Mouse (Mus musculus) erythroblast, embryonic 14.5 days (primary cell): ENCODE measurements at regions not wholly inside any gene's neighbourhood (a gene's known extent, or its start where the extent isn't known, plus 50 kb on each side); places are given as distances from the start of the nearest gene placed in this dataset.

Source experiments
- H3K27me3 ChIP-seq: 2 replicates; pipeline ENCODE4 v1.6.1; 2012; ENCODE audit warnings: inconsistent platforms; ENCODE audit not compliant: control insufficient read depth
- H3K36me3 ChIP-seq: 2 replicates; pipeline ENCODE4 v1.6.1; 2012; ENCODE audit warnings: mild to moderate bottlenecking, inconsistent platforms; ENCODE audit not compliant: control insufficient read depth
- H3K4me1 ChIP-seq: 2 replicates; pipeline ENCODE4 v1.6.1; 2012; ENCODE audit warnings: inconsistent platforms; ENCODE audit not compliant: control insufficient read depth
- H3K4me3 ChIP-seq: replicated peaks from 2 replicates; pipeline ENCODE3; 2012; ENCODE audit warnings: moderate library complexity, mild to moderate bottlenecking, inconsistent platforms
- H3K9me3 ChIP-seq: 2 replicates; pipeline ENCODE4 v1.6.1; 2012; ENCODE audit warnings: low read length, inconsistent platforms, mixed read lengths; ENCODE audit not compliant: control insufficient read depth
- GATA1 ChIP-seq: IDR thresholded peaks from 2 replicates; pipeline ENCODE4 v1.6.1; 2012; ENCODE audit warnings: low read length, inconsistent platforms, mixed read lengths
- TAL1 ChIP-seq: IDR thresholded peaks from 3 replicates; pipeline ENCODE4 v1.6.1; 2012; ENCODE audit warnings: low read length, inconsistent platforms, mixed read lengths

DNA sequence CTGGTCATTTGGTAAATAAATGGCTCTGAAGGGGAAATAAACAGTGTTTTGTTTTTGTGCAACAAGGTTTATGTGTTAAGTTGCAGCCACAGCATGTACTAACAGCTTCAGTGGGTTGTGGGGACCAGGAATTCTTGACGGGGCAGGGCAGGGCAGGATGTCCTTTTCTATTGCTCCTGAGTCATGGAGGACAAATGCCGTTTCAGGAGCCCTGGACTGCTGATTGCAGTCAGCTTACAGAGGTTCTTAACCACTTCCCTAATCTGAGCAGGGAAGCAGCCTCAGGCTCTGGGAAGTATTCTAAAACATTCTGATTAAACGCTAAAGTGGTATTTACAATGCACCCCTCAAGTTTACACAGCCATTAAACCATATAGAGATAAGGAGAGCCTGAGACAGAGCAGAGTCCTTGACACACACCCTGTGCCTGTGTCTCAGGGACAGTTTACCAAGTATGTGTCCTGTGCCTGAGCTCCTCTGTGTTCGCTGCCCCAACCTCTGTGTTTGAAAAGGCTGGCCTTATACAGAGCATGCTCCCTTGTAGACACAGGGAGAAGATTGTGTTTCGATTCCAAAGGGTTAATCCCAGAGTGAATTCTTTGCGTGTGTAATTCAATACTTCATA is 1326.0 kb upstream of the Zeb2 start:
- Histone ChIP-seq H3K36me3 (no peaks in the 10 kb centered on the region), H3K9me3 (no peaks in the 10 kb centered on the region), H3K27me3 (no peaks in the 10 kb centered on the region), H3K4me3 (no peak overlapping the region), H3K4me1 (no peaks in the 10 kb centered on the region)
- no peak for TF ChIP-seq GATA1
- no peak for TF ChIP-seq TAL1

DNA sequence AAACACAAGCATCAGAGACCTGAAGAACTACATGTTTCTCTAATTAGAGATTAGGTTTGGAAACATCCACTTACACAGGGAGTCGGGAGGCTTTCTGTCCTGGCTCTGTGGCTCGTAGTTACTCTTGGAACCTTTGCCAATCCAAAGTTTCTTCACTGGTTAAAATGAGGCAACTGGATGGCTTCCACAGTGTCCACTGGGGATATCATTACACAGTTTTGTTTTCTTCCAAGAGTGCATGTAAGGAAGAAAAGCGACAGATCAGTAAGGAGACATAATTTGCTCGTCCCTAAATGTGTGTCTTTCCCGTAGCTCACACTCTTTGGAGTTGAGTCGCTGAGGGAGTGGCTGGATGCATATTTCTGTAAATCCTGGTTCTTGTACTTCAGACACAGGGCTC is 1325.4 kb upstream of the Zeb2 start:
- Histone ChIP-seq H3K4me3 (no peak overlapping the region), H3K9me3 (no peaks in the 10 kb centered on the region), H3K27me3 (no peaks in the 10 kb centered on the region), H3K4me1 (no peaks in the 10 kb centered on the region), H3K36me3 (no peaks in the 10 kb centered on the region)
- TF ChIP-seq GATA1: no peak
- no peak for TF ChIP-seq TAL1

DNA sequence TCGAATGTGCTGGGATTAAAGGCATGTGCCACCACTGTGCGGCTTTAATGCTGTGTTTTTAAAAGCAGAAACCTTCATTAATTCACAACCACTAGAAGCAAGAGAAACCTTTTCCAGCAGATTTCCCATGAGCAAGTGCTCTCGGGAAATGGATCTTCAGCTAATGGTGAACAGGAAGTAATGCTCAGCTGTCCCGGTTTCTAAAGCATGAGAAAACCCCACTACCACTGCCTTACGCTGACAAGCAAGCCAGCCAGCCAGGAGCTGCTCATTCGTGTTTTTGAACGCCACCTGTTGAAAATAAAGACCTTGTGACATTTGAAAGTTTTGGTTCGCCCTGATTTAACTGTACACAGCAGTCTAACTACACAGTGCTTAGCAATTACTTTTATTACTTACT is 1324.7 kb upstream of the Zeb2 start:
- H3K4me1 ChIP-seq: no peaks in the 10 kb centered on the region
- no peaks in the 10 kb centered on the region for H3K9me3 ChIP-seq
- TF ChIP-seq GATA1 (no peak), TAL1 (no peak)
- H3K36me3 ChIP-seq: no peaks in the 10 kb centered on the region
- no peak overlapping the region for H3K4me3 ChIP-seq
- H3K27me3 ChIP-seq: no peaks in the 10 kb centered on the region

DNA sequence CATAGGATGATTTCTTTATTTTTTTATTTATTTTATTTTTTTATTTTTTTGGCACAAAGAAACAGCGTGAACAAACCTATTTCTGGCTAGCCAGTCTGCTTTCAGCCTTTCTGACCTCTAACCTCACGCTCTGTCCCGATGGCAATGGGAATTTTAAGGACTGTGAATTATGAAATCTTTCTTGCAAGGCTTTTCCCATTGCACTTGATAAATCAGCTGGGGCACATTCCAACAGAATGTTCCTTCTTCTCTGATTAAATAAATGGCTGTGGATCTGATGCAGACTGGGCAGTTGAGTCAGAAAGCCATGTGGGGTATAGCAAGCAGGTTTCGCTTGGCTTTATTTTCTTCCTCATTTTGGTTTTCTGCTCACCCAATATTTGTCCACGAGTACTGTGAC is 1324.2 kb upstream of the Zeb2 start:
- H3K4me3 ChIP-seq: no peak overlapping the region
- H3K36me3 ChIP-seq: no peaks in the 10 kb centered on the region
- no peaks in the 10 kb centered on the region for H3K4me1 ChIP-seq
- no peak for TF ChIP-seq TAL1
- TF ChIP-seq GATA1: no peak
- no peaks in the 10 kb centered on the region for H3K27me3 ChIP-seq
- no peaks in the 10 kb centered on the region for H3K9me3 ChIP-seq

- Histone ChIP-seq H3K27me3 (no peaks in the 10 kb centered on the region), H3K9me3 (no peaks in the 10 kb centered on the region), H3K4me3 (no peak overlapping the region), H3K36me3 (no peaks in the 10 kb centered on the region), H3K4me1 (no peaks in the 10 kb centered on the region)
- TF ChIP-seq GATA1: no peak
- no peak for TF ChIP-seq TAL1
These were observed 1322.8 kb upstream of the Zeb2 start for GRCm38 (mm10) chr2:46440038-46440437.

DNA sequence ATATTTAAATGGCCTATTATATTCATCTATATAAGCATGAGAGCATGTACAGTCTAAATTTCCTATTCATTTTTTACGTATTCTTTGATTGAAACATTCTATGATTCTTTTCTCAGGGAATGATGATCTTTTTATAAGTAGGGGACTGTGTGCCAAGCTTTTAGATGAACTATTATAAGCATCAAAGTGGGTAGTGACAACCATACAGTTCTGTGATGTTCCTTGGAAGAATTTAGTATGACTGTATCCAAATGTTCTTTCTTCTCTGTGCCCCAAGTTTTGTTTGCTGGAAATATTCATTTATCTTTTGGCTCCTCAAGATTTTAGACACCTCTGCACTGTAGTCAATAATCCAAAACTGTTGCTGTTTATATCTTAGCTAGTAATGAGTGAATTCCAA is 1301.1 kb upstream of the Zeb2 start:
- Histone ChIP-seq H3K4me3 (no peak overlapping the region), H3K36me3 (no peaks in the 10 kb centered on the region), H3K4me1 (no peaks in the 10 kb centered on the region), H3K9me3 (no peaks in the 10 kb centered on the region), H3K27me3 (no peaks in the 10 kb centered on the region)
- TF ChIP-seq TAL1 (no peak), GATA1 (no peak)

DNA sequence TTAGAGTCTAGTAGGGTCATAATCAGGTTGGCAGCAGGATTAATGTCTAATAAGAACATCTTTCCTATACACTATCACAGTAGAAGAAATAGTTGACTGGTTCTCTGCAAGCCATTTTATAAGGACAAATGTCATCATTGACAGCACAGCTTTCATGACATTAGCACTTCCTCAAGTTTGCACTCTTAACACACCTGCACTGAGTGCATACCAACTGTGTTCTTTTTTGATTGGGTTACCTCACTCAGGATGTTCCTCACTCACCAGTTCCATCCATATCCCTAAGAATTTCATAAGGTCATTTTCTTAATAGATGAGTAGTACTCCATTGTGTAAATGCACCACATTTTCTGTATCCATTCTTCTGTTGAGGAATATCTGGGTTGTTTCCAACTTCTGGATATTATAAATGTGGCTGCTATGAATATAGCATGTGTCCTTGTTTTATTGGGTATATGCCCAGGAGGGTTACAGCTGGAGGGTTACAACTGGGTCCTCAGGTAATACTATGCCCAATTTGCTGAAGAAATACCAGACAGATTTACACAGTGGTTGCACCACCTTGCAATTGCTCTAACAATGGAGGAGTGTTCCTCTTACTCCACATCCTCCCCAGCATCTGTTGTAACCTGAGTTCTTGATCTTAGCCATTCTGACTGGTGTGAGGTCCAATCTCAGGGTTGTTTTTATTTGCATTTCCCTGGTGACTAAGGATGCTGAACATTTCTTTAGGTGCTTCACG is 1285.3 kb upstream of the Zeb2 start:
- Histone ChIP-seq H3K9me3 (no peaks in the 10 kb centered on the region), H3K36me3 (no peaks in the 10 kb centered on the region), H3K4me3 (no peak overlapping the region), H3K4me1 (no peaks in the 10 kb centered on the region), H3K27me3 (no peaks in the 10 kb centered on the region)
- TF ChIP-seq TAL1 (no peak), GATA1 (no peak)

DNA sequence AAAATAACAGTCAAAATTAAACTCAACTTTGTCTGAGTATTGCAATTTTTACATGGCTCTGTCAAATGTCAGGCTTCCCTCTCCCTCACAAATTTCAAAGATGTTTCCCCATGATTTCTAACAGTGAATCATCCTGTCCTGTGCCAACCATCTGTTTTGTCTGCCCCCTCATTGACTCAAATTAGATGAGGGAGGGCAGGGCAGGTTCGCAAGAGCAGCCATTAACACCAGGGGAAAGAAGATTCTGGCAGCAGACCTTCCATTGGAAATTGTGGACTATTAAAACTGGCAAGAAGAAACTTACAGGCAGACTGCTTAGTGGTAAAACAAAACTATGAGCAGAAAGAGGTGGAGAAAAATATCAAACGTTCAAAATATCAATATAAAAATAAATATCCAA is 1277.0 kb upstream of the Zeb2 start:
- no peaks in the 10 kb centered on the region for H3K27me3 ChIP-seq
- H3K9me3 ChIP-seq: no peaks in the 10 kb centered on the region
- no peaks in the 10 kb centered on the region for H3K36me3 ChIP-seq
- no peak overlapping the region for H3K4me3 ChIP-seq
- no peaks in the 10 kb centered on the region for H3K4me1 ChIP-seq
- TF ChIP-seq GATA1 (no peak), TAL1 (no peak)

DNA sequence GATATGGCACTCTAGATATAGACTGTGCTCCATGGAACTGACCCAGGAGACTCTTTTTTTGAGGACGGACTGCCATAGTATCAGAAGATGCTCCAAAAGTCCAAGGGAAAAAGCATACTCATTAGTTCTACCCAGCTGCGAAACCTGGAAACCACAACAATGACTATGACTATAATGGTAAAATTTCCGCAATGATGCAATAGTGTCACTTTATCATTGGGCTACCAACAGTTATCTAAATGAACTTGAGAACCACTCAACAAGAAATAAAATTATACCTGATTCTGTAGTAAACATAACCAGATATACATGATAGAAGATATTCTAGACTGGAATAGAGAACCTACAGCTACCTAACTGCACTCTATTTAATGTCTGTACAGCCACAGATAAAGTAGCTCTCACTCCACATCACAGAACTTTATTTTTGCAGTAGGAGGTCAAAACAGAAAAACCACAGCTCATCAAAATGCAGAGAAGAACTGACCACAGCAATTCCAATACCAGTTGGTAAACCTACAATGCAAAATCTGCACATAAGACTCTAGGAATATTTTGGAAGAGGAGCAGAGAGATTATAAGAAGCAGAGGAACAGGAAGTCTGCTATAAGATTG is 1255.8 kb upstream of the Zeb2 start:
- Histone ChIP-seq H3K9me3 (no peaks in the 10 kb centered on the region), H3K36me3 (no peaks in the 10 kb centered on the region), H3K27me3 (no peaks in the 10 kb centered on the region), H3K4me3 (no peak overlapping the region), H3K4me1 (peaks cover 2% of the 10 kb centered on the region; the same call in 1 of the 2 replicates)
- TF ChIP-seq TAL1 (no peak), GATA1 (no peak)
